Mouse (Mus musculus): ENCODE data around the gene Iqcm.

GRCm38 (mm10) chr8:75513786-75514185, 65.3 kb downstream of the Iqcm start:
- no peak for TF ChIP-seq CTCF (IDR thresholded peaks at IDR 0.05; ENCODE audit: low read depth, low read length)
- no peak for TF ChIP-seq POLR2A (IDR thresholded peaks at IDR 0.05; ENCODE audit: extremely low read depth, insufficient read depth, low read length)
